Mouse (Mus musculus) Muller cell, postnatal 12 days (primary cell): Measurements from ENCODE around the gene Tbxas1.
A peak's percentile ranks its signal among the peaks of the same experiment; 100 is the strongest.

Experiments used
- DNase-seq: peaks from one replicate; pipeline ENCODE4 v3.0.0-alpha.2; 2015; ENCODE audit errors: inconsistent ontology term

The Tbxas1 gene

GRCm38 (mm10) chr6:38875258-38876070, at the start of gene Tbxas1:
TSS of gene Tbxas1 (plus strand) at chr6:38875404.
- DNase-seq, result peak; percentile 61

- DNase-seq, result no peak
Observed at GRCm38 (mm10) chr6:38825886-38826285, 49.3 kb upstream of the Tbxas1 start.

GRCm38 (mm10) chr6:38826857-38827256, 48.3 kb upstream of the Tbxas1 start:
- no peak for DNase-seq

- DNase-seq, result no peak
Observed at GRCm38 (mm10) chr6:38827435-38827834, 47.8 kb upstream of the Tbxas1 start.

GRCm38 (mm10) chr6:38828211-38828610, 47.0 kb upstream of the Tbxas1 start:
- no peak for DNase-seq

GRCm38 (mm10) chr6:38829452-38829851, 45.8 kb upstream of the Tbxas1 start:
- peak; percentile 67 for DNase-seq

GRCm38 (mm10) chr6:38833721-38834120, 41.5 kb upstream of the Tbxas1 start:
- DNase-seq, result no peak

- DNase-seq, result no peak
Observed at GRCm38 (mm10) chr6:38834727-38835126, 40.5 kb upstream of the Tbxas1 start.

- no peak for DNase-seq
Observed at GRCm38 (mm10) chr6:38835217-38835616, 40.0 kb upstream of the Tbxas1 start.

- no peak for DNase-seq
Observed at GRCm38 (mm10) chr6:38838061-38838460, 37.1 kb upstream of the Tbxas1 start.

- no peak for DNase-seq
Observed at GRCm38 (mm10) chr6:38839891-38840290, 35.3 kb upstream of the Tbxas1 start.

GRCm38 (mm10) chr6:38840380-38840779, 34.8 kb upstream of the Tbxas1 start:
- DNase-seq, result peak; percentile 57

GRCm38 (mm10) chr6:38840780-38841179, 34.4 kb upstream of the Tbxas1 start:
- DNase-seq, result peak; percentile 56

GRCm38 (mm10) chr6:38841551-38841950, 33.7 kb upstream of the Tbxas1 start:
- no peak for DNase-seq

- DNase-seq, result peak; percentile 97
Observed at GRCm38 (mm10) chr6:38845117-38845516, 30.1 kb upstream of the Tbxas1 start.

- peak; percentile 62 for DNase-seq
Observed at GRCm38 (mm10) chr6:38845876-38846275, 29.3 kb upstream of the Tbxas1 start.

- peak; percentile 68 for DNase-seq
Observed at GRCm38 (mm10) chr6:38846330-38847195, 28.6 kb upstream of the Tbxas1 start.

GRCm38 (mm10) chr6:38847447-38847846, 27.8 kb upstream of the Tbxas1 start:
- no peak for DNase-seq

- no peak for DNase-seq
Observed at GRCm38 (mm10) chr6:38847958-38848910, 27.0 kb upstream of the Tbxas1 start.

- DNase-seq, result no peak
Observed at GRCm38 (mm10) chr6:38850715-38851259, 24.4 kb upstream of the Tbxas1 start.

- no peak for DNase-seq
Observed at GRCm38 (mm10) chr6:38851740-38852139, 23.5 kb upstream of the Tbxas1 start.
